Mouse (Mus musculus): ENCODE results near the gene Cldnd1.

DNA sequence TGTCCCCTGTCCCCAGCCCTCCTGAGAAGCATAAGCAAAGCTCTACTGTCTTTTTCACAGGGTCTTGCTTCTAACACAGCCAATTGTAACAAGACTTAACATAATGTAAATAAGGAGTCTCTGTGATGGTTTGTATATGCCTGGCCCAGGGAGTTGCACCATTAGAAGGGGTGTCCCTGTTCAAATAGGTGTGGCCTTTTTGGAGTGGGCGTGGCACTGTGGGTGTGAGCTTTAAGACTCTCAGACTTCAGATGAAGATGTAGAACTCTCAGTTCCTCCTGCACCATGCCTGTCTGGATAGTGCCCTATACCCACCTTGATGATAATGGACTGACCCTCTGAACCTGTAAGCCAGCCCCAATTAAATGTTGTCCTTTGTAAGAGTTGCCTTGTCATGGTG, 11.1 kb downstream of the Cldnd1 start:
- TF ChIP-seq CTCF (IDR thresholded peaks at IDR 0.05; ENCODE audit: borderline replicate concordance, control insufficient read depth, extremely low read depth, insufficient read depth, low read length, poor library complexity), result no peak
- no peak for TF ChIP-seq POLR2A (IDR thresholded peaks at IDR 0.05; ENCODE audit: control insufficient read depth, extremely low read depth, insufficient read depth, low read length, poor library complexity)

Measured in thymus, adult 2 months (tissue).